Mouse (Mus musculus): ENCODE results near the gene Tmem63b. TPM values are rescaled to one million over a fixed set of nuclear protein-coding genes. Genes with fewer than 3 reads are reported as not detected.

The Tmem63b gene
- polyA plus RNA-seq, 1 experiment from 2014 or later, result 29.7 TPM

GRCm38 (mm10) chr17:45678106-45678505, 8.6 kb downstream of the Tmem63b start:
- 34% methylated on average over 7 of the region's 7 CpGs for WGBS
- H3K27me3 ChIP-seq (ENCODE audit: insufficient read depth, low read length), result no peaks in the 10 kb centered on the region

GRCm38 (mm10) chr17:45672598-45672997, 14.1 kb downstream of the Tmem63b start:
- 90% methylated on average over 2 of the region's 2 CpGs for WGBS
- TF ChIP-seq CTCF (IDR thresholded peaks at IDR 0.05; ENCODE audit: low read depth), result no peak
- DNase-seq (no peak), ATAC-seq (ENCODE audit: insufficient read depth) (no peak)
- H3K4me3 ChIP-seq (ENCODE audit: low read depth, low read length), result no peak overlapping the region
- H3K9ac ChIP-seq, result no peak overlapping the region
- H3K36me3 ChIP-seq (ENCODE audit: insufficient read depth), result peaks cover 80% of the 10 kb centered on the region
- H3K4me1 ChIP-seq (ENCODE audit: insufficient read depth), result no peaks in the 10 kb centered on the region
- no peaks in the 10 kb centered on the region for H3K9me3 ChIP-seq (ENCODE audit: low read depth, low read length)
- H3K4me2 ChIP-seq, result no peak overlapping the region
- no peaks in the 10 kb centered on the region for H3K27me3 ChIP-seq (ENCODE audit: insufficient read depth, low read length)
- no peak overlapping the region for H3K27ac ChIP-seq (ENCODE audit: low read depth)

More at GRCm38 (mm10) chr17:45678106-45678505, 8.6 kb downstream of the Tmem63b start:
- H3K36me3 ChIP-seq (ENCODE audit: insufficient read depth), result peaks cover 55% of the 10 kb centered on the region
- no peak for ATAC-seq (ENCODE audit: insufficient read depth)
- no peak overlapping the region for H3K4me2 ChIP-seq
- H3K9me3 ChIP-seq (ENCODE audit: low read depth, low read length), result no peaks in the 10 kb centered on the region
- H3K9ac ChIP-seq, result no peak overlapping the region
- no peaks in the 10 kb centered on the region for H3K4me1 ChIP-seq (ENCODE audit: insufficient read depth)
- no peak overlapping the region for H3K4me3 ChIP-seq (ENCODE audit: low read depth, low read length)
- peak; percentile 94 for TF ChIP-seq CTCF (IDR thresholded peaks at IDR 0.05; ENCODE audit: low read depth)
- peak; percentile 37 for DNase-seq
- no peak overlapping the region for H3K27ac ChIP-seq (ENCODE audit: low read depth)

- H3K27ac ChIP-seq (ENCODE audit: low read depth), result no peak overlapping the region
- DNase-seq, result peak; percentile 28
- H3K27me3 ChIP-seq (ENCODE audit: insufficient read depth, low read length), result no peaks in the 10 kb centered on the region
- WGBS, result 72% methylated on average over 1 of the region's 1 CpGs
- no peak overlapping the region for H3K9ac ChIP-seq
- H3K9me3 ChIP-seq (ENCODE audit: low read depth, low read length), result no peaks in the 10 kb centered on the region
- peaks cover 81% of the 10 kb centered on the region for H3K36me3 ChIP-seq (ENCODE audit: insufficient read depth)
- H3K4me1 ChIP-seq (ENCODE audit: insufficient read depth), result no peaks in the 10 kb centered on the region
- no peak overlapping the region for H3K4me2 ChIP-seq
- peak; percentile 53 for TF ChIP-seq CTCF (IDR thresholded peaks at IDR 0.05; ENCODE audit: low read depth)
- no peak overlapping the region for H3K4me3 ChIP-seq (ENCODE audit: low read depth, low read length)
- no peak for ATAC-seq (ENCODE audit: insufficient read depth)
Observed at GRCm38 (mm10) chr17:45671821-45672220, 14.9 kb downstream of the Tmem63b start.

- TF ChIP-seq CTCF (IDR thresholded peaks at IDR 0.05; ENCODE audit: low read depth), result no peak
- Histone ChIP-seq H3K4me3 (ENCODE audit: low read depth, low read length) (no peak overlapping the region), H3K27me3 (ENCODE audit: insufficient read depth, low read length) (no peaks in the 10 kb centered on the region), H3K9me3 (ENCODE audit: low read depth, low read length) (no peaks in the 10 kb centered on the region), H3K27ac (ENCODE audit: low read depth) (no peak overlapping the region), H3K9ac (no peak overlapping the region), H3K4me1 (ENCODE audit: insufficient read depth) (no peaks in the 10 kb centered on the region), H3K4me2 (no peak overlapping the region), H3K36me3 (ENCODE audit: insufficient read depth) (peaks cover 82% of the 10 kb centered on the region)
- DNase-seq (no peak), ATAC-seq (ENCODE audit: insufficient read depth) (no peak)
- 89% methylated on average over 10 of the region's 10 CpGs for WGBS
Observed at GRCm38 (mm10) chr17:45667986-45668385, 18.7 kb downstream of the Tmem63b start.

GRCm38 (mm10) chr17:45667481-45667880, 19.2 kb downstream of the Tmem63b start:
- Histone ChIP-seq H3K4me2 (no peak overlapping the region), H3K4me3 (ENCODE audit: low read depth, low read length) (no peak overlapping the region), H3K4me1 (ENCODE audit: insufficient read depth) (no peaks in the 10 kb centered on the region), H3K27me3 (ENCODE audit: insufficient read depth, low read length) (no peaks in the 10 kb centered on the region), H3K9ac (no peak overlapping the region), H3K27ac (ENCODE audit: low read depth) (no peak overlapping the region), H3K9me3 (ENCODE audit: low read depth, low read length) (no peaks in the 10 kb centered on the region), H3K36me3 (ENCODE audit: insufficient read depth) (peaks cover 82% of the 10 kb centered on the region)
- TF ChIP-seq CTCF (IDR thresholded peaks at IDR 0.05; ENCODE audit: low read depth), result no peak
- 85% methylated on average over 10 of the region's 10 CpGs for WGBS
- ATAC-seq (ENCODE audit: insufficient read depth) (no peak), DNase-seq (no peak)

- Histone ChIP-seq H3K9ac (no peak overlapping the region), H3K27ac (ENCODE audit: low read depth) (no peak overlapping the region), H3K27me3 (ENCODE audit: insufficient read depth, low read length) (no peaks in the 10 kb centered on the region), H3K4me3 (ENCODE audit: low read depth, low read length) (no peak overlapping the region), H3K9me3 (ENCODE audit: low read depth, low read length) (no peaks in the 10 kb centered on the region), H3K4me2 (no peak overlapping the region), H3K4me1 (ENCODE audit: insufficient read depth) (no peaks in the 10 kb centered on the region), H3K36me3 (ENCODE audit: insufficient read depth) (peaks cover 88% of the 10 kb centered on the region)
- DNase-seq (no peak), ATAC-seq (ENCODE audit: insufficient read depth) (no peak)
- TF ChIP-seq CTCF (IDR thresholded peaks at IDR 0.05; ENCODE audit: low read depth), result no peak
- WGBS, result 68% methylated on average over 11 of the region's 11 CpGs
Observed at GRCm38 (mm10) chr17:45666091-45666490, 20.6 kb downstream of the Tmem63b start.

- Histone ChIP-seq H3K4me1 (ENCODE audit: insufficient read depth) (no peaks in the 10 kb centered on the region), H3K9ac (no peak overlapping the region), H3K9me3 (ENCODE audit: low read depth, low read length) (no peaks in the 10 kb centered on the region), H3K36me3 (ENCODE audit: insufficient read depth) (peaks cover 77% of the 10 kb centered on the region), H3K27me3 (ENCODE audit: insufficient read depth, low read length) (no peaks in the 10 kb centered on the region), H3K27ac (ENCODE audit: low read depth) (no peak overlapping the region), H3K4me2 (no peak overlapping the region), H3K4me3 (ENCODE audit: low read depth, low read length) (no peak overlapping the region)
- DNase-seq, result no peak
- no peak for ATAC-seq (ENCODE audit: insufficient read depth)
- no peak for TF ChIP-seq CTCF (IDR thresholded peaks at IDR 0.05; ENCODE audit: low read depth)
- 84% methylated on average over 13 of the region's 13 CpGs for WGBS
Observed at GRCm38 (mm10) chr17:45664608-45665007, 22.1 kb downstream of the Tmem63b start.

All from lung, embryonic 14.5 days (tissue).